Mouse (Mus musculus): ENCODE results near the gene Negr1.

Gene Negr1

DNA sequence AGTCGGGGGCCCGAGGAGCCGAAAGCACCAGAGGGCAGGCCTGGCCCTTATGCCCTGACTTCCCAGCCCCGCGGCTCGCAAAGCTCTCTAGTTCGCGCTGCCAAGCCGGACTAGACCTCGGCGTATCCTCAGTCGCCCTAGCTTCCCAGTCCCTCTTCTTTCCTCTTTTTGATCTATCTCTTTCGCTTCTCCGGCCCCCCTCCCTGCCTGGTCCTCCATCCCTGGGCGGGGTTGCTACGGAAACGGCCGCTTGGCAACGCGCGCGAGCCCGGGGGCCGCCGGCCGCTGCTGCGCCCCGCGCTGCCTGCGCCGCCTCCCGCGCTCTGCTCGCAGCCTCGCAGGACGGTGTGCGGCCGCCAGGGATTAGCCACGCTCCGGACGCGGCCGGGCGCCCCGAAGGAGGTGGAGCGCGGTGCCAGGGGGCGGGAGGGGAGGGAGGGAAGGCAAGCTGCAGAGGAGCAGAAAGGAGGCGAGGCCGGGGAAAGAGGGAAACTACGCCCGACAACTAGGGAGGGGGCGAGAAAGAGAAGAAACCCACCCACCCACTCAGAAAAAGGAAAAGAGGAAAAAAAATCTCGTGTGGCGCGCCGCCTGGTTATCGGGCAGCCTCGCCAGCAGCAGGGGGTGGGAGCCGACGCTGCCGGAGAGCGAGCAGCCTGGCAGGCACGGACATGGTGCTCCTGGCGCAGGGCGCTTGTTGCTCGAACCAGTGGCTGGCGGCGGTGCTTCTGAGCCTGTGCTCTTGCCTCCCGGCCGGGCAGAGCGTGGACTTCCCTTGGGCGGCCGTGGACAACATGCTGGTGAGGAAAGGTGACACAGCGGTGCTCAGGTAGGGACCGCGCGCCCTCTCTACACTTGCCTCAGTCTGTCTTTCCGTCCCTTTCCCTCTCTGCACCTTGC is at the start of gene Negr1:
Gene Negr1, plus strand, starts transcription at position 271 of the 900 bp plus-strand sequence.
- peak; percentile 10 for DNase-seq

DNA sequence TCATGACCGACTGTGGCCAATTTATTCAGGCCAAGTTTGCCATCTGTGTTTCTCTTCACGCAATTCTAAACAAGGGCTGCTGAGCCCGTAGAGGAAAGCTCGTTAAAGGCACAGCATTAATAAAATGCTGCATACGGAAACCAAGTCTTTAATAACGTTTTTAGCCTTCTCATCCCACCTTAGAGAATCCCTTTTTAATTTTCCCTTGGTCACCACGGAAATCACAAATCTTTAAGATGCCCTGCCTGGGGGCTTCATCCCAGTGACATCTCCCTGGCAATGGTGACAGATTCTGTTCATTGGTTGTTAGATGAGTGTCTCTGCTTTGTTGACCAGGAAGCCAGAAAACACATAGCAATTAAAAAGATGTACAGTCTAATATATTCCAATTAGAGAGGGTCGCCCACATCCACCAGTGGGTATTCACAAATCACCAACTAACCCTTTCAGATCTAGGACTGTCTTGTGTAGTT is 35.1 kb upstream of the Negr1 start:
- no peak for DNase-seq

DNA sequence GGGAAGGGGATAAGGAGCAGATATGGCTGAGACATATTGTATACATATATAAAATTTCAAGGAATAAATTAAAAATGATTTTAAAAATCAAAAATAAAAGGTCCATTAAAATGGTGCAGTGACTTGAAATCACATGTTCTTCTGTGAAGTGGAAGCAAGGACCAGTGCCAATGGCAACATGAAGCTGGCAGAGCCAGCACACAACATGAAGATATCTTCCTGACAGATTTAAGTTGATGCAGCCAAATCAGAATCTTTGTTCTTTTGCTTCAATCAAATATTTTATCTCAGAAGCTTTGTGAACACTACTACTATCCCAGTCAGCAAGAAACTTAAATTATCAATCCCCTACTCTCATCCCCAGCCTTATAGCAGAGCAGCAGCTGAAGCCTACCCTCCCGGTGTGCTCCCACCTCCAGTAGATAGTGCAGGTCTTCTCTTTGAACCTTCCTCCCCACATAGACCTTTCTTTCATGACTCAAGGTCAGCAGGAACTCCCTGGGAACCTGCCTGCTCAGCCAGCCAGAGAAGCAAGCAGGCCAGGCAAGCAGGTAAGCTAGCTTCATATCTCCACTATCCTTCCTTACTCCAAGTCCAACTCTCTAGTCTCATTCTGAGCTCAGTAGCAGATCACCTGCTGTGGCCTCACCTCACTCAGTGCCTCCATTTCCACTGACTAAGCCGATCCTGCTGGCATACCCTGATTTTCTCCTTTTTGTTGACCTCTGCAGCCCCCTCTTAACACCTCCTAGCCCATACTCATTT is 34.2 kb upstream of the Negr1 start:
- DNase-seq, result no peak

DNA sequence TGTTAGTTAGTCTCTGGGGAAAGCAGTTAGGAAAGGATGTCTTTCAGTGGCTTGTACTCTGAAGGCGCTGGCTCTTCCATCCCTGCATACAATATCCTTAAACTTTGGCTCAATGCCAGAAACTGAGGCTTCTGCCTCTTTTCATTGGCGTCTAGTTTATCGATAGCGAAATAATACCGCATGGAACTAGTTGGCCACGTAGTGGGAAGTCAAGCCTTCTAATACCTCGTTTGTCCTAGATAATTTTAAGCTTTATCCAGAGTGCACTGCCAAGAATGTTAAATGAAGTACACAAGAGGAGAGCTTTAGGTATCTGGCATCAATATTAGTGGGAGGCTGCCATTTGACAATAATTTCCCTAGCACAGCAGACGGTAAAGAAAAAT is 2.2 kb upstream of the Negr1 start:
- DNase-seq, result no peak

DNA sequence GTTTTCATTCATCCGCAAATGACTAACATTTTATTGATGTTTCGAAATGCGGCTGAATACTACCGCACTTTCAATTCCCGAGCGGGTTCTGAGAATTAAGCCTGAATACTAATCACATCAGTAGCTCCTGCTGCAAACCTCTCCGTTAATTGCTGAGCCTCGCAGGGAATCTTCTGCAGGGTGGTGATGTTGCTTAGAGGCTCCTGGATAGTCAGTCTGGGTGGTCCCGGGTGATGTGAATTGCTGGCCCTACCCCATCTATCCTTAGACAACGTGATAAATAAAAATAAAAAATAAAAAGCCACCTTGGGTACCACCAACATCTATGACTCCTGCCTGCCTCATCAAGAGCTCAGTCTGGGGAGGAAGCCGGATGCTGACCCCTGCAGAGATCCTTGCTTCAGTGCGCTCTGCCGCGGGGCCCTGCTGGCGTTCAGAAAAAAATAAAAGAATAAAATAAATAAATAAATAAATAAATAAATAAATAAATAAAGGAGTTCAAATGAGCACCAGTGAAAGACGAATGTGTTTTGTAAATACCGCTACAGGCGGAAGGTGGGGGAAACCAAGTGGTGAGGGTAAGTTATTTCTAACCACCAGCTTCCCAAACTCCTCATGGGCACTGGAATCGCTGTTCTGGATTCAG is 1.6 kb upstream of the Negr1 start:
- no peak for DNase-seq

DNA sequence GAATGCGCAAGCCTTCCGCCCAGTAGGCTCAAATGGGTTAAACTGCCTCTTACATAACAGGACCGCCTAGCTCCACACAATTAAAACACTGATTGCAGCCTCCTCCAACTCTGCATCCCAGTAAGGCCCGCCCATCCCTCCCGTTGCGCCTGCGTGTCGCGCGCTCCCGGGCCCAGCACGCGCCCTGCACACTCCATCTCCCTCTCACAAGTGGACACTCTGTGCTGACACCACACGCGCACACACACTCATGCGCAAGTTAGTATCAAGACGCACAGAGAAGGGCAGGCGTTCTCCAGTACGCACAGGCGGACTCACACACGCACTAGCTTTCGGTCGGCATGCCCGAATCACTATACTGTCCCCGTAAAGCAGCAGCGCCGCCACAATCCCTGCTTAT is 828 bp upstream of the Negr1 start:
- DNase-seq, result peak; percentile 44

DNA sequence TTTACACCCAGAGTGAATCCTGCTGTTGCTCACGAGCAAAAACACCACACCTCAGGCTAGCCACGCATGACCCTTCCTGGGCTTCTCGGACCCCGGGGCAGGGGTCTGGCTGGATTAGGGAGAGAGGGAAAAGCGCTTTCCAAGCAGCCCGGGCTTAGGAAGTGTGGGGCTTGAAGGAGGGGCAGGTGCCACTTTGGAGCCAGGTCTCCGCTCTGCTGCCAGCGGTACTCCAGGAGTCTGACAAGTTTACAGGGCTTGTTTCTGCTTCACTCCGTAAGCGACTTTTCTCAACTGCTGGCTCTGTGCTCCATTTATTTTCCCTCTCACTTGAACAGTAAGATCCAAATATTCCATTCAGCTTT is 811 bp downstream of the Negr1 start:
- no peak for DNase-seq

DNA sequence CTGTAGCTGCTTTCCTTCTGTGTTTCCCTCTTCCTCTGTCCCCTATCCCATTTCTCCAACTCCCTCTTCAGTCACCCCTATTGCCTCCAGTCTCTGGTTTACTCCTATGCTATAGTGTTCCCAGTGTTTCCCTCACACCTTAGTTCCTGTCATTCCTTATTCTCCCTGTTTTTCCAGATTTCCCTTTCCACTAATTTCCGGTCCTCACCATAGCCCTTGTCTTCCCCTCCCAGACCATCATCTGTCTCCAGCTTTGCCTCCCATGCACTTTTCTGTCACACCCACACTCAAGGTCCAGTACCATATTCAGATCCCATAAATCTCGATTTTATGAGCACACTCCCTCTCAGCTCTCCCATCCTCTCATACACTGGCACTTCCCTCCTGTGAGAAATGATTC is 1.2 kb downstream of the Negr1 start:
- no peak for DNase-seq

DNA sequence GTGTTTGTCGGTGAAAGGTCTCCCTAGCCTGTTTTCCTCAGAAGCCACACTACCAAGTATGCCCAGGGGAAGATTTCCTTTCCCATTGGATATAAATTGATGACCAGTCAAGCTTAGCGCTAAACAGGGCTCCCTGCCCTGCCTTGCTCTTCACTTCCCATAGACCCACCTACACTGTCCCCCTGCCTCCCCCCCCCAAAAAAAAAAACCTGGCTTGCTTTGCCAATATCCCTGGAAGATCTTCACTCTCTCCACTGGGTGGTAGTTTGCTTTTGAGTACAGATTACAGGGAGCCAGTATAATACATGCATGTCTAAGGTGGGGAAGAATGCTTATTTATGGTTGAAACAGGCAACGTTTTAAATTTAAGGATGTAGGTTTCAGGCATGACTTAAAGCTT is 1.8 kb downstream of the Negr1 start:
- DNase-seq, result no peak

DNA sequence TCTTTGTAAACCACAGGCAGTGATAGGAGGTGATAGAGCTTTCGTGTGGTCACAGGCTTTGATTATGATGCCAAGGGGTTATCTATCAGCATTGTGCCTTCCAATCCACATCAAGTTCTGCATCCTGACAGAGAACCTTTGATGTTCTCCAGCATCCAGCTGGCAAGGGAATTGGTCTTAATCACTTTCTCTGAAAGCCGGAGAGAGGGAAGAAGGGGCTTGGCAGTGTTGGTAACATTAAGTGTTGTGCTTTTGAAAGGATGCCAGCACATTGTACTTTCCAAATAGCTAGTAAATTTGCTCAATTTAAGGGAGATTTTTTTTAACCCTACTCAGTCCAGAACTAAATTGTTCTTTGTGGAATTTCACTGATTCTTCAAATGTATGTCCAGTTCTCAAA is 11.9 kb downstream of the Negr1 start:
- no peak for DNase-seq

DNA sequence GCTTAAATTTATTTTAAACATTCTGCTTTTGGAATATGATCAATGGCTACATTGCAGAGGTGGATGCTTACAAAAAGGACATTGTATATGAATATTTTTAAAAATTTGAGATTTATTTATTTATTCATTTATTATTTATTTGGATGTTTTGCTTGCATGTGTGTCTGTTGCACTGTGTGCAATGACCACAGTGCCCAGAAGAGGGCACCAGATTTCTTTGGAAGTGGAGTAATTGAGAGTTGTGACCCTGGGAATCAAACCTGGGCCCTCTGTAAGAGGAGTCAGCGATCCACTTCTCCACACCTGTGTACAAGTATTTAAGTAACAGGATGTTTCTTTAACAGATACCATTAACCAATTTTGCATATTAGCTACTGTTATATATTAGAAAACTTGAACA is 14.7 kb downstream of the Negr1 start:
- no peak for DNase-seq

DNA sequence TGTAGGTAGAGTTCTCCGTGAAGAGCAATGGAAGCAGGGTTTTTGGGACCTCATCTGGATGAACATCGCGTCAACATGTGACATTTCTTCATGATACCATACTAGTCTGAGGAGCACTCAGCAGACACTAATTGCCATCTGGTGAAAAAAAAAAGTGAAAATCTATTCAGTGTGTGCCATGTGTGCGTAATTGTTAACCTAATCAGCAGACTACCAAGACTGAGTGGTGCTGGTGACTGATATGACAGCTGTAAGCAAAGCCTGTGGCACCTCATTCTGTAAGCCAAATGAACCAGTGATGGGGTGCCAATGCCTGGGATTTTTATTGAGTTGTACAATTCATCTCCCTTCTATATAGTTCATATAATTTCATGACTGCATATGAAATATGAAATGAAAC is 29.0 kb downstream of the Negr1 start:
- no peak for DNase-seq

DNA sequence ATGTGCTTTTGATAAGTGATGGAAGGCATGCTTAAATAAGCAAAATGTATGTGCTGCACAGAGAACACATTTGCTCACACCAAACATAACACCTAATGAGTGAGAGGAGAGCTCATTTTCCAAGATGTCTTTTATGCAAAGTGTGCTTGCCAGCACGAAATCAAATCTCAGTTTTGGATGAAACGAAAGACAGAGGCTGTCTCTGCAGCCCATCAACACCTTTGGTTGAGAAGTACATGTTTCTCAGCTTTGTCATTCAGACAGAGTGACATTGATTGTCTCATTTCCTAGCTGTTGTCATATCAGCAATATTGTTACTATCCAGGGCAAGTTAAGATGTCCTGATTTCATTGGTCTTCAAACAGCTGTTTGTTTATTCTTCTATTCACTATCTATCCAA is 29.5 kb downstream of the Negr1 start:
- DNase-seq, result no peak

DNA sequence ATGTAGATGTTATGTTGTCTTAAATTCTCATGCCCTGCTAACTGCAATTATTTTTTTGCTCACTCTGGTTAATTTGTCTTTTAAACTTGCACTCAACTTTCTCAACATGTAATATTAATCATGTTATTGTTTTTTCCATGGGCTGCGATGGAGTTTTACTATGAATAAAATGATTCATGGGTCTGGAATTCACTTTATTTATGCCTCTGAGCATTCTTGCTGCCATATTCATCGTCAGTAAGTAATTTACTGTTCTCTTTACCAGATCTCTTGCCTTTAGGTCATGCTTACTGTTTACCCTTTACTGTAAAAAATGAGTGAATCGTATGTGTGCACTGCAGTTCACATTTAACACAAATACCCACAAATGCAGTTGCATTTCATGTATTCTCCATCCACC is 45.3 kb downstream of the Negr1 start:
- no peak for DNase-seq

DNA sequence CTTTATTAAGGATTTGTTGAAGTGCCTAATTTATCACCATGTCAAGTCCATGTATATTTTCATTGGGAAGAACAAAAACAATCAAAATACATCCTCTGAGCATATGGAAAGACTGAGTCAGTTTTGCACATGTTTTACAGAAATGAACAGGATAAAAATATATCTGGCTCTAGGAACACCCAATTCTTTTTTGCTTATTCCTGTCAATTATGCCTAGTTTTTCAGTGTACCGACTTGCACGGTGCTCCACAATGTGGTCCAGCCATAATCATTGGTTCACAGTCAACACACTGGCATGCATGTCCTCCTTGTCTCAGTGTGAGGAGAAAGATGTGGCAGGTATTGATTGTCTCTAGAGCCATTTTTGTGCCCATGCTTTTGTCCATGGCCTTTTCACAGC is 58.3 kb downstream of the Negr1 start:
- DNase-seq, result no peak

DNA sequence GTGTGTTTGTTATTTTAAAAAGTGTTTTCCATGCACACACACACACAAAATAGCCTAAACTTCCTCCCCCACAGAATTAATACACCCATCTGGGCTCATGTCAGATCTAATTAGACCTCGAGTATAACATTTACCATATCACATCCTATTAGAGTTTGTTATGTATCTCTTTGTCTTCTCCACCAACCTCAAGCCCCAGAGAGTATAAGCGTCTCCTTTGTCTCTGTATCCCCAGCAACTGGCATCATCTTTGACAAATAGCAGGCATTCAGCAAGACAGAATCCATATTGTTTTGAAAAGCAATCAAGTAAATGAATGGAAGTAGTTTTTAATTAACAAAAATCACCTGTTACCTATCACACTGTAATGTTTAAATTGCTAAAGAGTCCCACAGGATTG is 67.0 kb downstream of the Negr1 start:
- DNase-seq, result no peak

DNA sequence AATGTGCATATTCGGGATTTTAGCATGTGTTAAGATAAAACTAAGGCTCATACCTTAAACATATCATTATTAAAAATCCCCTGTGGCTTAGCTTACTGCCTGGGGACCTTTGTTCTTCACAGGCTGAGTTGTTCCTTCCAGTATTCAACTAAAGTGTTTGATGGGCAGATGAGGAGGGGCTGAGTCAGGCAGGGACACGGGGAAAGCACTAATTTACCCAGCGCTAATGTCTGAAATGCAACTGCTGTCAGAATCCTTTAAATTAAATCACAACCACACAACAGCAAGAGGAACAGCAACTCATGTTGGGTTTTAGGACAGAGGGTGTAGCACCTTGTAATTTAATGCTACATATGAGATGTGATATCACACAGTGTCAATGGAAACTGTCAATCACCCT is 71.3 kb downstream of the Negr1 start:
- DNase-seq, result no peak

DNA sequence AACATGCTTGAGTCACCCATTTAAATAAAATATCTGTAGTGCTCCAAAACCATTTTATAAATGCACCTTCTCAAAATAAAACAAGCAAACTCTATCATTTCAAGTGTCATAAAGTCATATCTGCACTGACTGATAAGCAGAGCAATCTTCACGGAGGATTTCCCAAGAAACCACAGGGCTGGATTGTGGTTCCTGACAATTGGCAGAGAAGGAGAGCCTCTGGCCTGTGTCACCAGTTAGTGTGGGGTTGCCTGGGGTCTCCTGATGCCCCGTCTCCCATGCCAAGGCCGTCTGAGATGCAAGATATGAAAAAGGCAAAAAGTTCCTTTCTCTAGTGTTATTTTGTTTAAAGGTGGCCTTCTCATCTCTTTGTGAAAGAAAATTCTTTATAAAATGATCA is 77.8 kb downstream of the Negr1 start:
- DNase-seq, result no peak

DNA sequence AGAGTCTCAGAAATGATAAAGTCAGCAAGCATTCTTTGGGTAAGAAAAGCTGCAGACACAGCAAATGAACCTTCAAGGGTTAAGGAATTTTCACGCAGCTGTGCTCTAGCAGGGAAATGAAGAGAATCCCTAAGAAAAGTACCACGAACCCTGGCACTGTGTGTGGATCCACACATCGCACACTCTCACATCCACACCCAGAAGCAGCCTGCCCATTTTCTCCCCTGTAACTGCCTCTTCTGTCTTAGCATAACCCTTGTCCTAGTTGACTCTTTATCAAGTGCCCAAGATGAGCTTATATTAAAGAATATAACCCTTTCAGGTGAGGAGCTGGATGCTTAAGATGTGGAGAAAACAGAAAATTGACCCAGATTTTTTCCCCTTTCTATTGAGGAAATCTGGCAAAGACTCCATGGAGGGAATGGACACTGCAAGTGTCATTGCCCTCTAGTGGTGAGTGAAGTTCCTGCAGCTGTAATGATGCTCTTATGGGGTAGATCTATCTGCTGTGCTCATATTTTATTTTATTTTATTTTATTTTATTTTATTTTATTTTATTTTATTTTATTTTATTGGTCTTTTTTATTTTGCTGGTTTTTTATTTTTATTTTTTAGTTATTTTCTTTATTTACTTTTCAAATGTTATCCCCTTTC is 82.2 kb downstream of the Negr1 start:
- peak; percentile 50 for DNase-seq

DNA sequence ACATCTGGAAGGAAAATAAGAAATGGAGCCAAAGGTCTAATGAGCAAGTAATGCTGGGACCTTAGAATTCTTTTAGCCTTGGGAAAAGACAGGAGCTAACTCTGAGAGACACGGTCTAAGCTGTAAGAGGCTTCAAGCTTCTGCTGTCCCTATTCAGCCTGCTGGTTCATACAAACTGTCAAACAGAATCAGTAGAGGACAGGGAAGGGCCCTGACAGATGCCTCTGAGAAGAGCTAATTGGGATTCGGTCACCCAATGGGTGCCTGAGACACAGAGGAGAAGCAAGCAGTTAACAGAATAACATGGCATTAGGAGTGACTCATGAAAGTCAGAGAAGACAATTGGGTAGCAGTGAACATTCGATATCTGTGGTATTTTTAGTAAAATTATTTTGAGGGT is 86.8 kb downstream of the Negr1 start:
- no peak for DNase-seq

DNA sequence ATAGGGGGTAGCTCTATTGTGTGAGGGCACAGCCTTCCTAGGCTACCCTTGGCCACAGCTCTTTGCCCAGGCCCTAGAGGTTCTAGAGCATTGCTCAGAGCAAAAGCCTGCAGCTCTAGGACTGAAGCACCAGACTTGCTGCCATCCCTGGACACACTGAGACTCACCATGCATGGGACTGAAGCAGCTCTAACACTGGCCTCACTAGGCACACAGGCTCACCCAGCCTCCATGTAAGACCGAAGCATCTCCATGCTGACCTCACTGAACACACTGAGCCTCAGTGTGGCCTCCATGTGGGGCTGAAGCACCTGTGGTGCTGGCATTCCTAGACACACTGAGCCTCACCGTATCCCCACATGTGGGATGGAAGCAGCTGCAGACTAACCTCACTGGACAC is 101.0 kb downstream of the Negr1 start:
- DNase-seq, result no peak

DNA sequence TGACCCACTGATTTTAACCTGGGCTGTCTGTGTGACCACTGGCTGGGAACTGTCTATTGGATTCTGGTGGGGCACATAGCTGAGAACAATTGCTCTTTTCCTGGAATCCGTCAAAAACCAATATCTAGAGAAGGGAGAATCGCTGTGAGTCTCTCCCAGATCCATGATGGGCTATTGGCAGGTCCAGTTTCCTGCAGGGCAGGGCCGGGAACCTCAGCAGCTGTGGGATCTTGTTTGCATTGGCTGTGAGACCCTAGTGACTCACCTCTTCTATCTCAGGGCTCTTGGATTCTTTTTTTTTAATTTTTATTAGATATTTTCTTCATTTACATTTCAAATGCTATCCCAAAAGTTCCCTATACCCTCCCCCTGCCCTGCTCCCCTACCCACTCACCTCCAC is 111.0 kb downstream of the Negr1 start:
- DNase-seq, result no peak

DNA sequence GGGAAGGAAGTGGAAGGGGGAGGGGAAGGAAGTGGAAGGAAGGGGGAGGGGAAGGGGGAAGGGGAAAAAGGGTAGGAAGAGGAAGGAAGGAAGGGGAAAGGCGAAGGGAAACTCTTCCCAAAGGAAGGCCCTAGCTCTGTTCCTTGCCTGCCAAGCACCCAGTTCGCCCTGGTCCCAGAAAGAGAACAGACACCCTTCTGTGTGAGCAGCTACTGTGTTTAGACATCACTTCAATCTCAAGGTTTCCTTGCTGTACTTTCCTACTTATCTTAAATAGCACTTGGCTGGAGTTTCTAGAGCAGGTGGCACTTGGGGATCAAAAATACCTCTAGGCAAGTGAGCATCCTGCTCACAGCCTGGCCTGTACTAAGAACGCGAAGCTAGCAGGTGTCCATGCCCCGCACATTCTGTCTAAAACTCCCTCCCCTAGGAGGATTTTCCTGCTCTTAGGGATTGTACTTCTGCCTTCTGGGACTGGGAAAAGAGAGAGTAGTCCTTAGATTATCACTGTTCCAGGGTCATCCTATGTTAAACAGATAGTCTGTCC is 128.5 kb downstream of the Negr1 start:
- DNase-seq, result no peak
